24 mouse cellular contexts compared by ENCODE assay signal in genomic region chr13:99470084-99470483, GRCm38 (mm10). TPM values are rescaled to one million over a fixed set of nuclear protein-coding genes. Genes with fewer than 3 reads are reported as not detected.
A peak's percentile ranks its signal among the peaks of the same experiment; 100 is the strongest.
DNase-seq lines count a peak whose midpoint lies in the region; ATAC-seq and TF ChIP-seq lines count a peak whose summit lies in the region.
"Had no signal": no experiment of that assay in that cellular context is flagged by ENCODE, and none has a peak within 500 bp of the region (broad histone marks: within the 10 kb centered on the region; RNA-seq: fewer than 3 reads in every experiment).

No protein-coding gene starts in this region.

- H3K27ac ChIP-seq in forebrain, embryonic 13.5 days, result peak overlapping the region; percentile 28; the same call in 1 of the 2 replicates
- no peak overlapping the region for H3K27ac ChIP-seq in forebrain, postnatal 0 days (ENCODE audit: low read depth, low read length)
- H3K27ac ChIP-seq in midbrain, embryonic 11.5 days (ENCODE audit: low read depth, low read length), result peak overlapping the region; percentile 23
- H3K27ac ChIP-seq in midbrain, postnatal 0 days (ENCODE audit: low read depth, low read length), result no peak overlapping the region
- 0 out of 2 replicates have a peak overlapping the region, but pooled peaks have one; percentile 3 for H3K27ac ChIP-seq in forebrain, embryonic 15.5 days (replicated peaks)
- H3K27ac ChIP-seq in midbrain, embryonic 13.5 days, result peak overlapping the region; percentile 25
- H3K27ac ChIP-seq: embryonic facial prominence, embryonic 12.5 days; intestine, embryonic 15.5 days; limb, embryonic 13.5 days; liver, embryonic 12.5 days had no signal

- H3K9ac ChIP-seq in forebrain, embryonic 13.5 days, result no peak overlapping the region
- no peak overlapping the region for H3K9ac ChIP-seq in forebrain, postnatal 0 days
- no peak overlapping the region for H3K9ac ChIP-seq in midbrain, embryonic 11.5 days (ENCODE audit: low read length)
- H3K9ac ChIP-seq in midbrain, postnatal 0 days (replicated peaks; ENCODE audit: low read length, poor library complexity, severe bottlenecking), result no peak overlapping the region
- H3K9ac ChIP-seq in forebrain, embryonic 15.5 days (replicated peaks), result no peak overlapping the region
- H3K9ac ChIP-seq in midbrain, embryonic 13.5 days (replicated peaks), result 0 out of 2 replicates have a peak overlapping the region, but pooled peaks have one; percentile 10
- H3K9ac ChIP-seq: embryonic facial prominence, embryonic 12.5 days; intestine, embryonic 15.5 days; limb, embryonic 13.5 days; liver, embryonic 12.5 days had no signal

- H3K4me2 ChIP-seq in forebrain, embryonic 13.5 days, result no peak overlapping the region
- no peak overlapping the region for H3K4me2 ChIP-seq in forebrain, postnatal 0 days (ENCODE audit: low read depth)
- no peak overlapping the region for H3K4me2 ChIP-seq in midbrain, embryonic 11.5 days
- H3K4me2 ChIP-seq in midbrain, postnatal 0 days (ENCODE audit: low read depth, low read length, poor library complexity, severe bottlenecking), result no peak overlapping the region
- no peak overlapping the region for H3K4me2 ChIP-seq in forebrain, embryonic 15.5 days (replicated peaks)
- no peak overlapping the region; the same call in 1 of the 2 replicates for H3K4me2 ChIP-seq in midbrain, embryonic 13.5 days (replicated peaks)
- H3K4me2 ChIP-seq: embryonic facial prominence, embryonic 12.5 days; heart, embryonic 11.5 days; intestine, embryonic 15.5 days; limb, embryonic 13.5 days; liver, embryonic 12.5 days had no signal

- H3K36me3 ChIP-seq in forebrain, embryonic 13.5 days (ENCODE audit: poor library complexity, severe bottlenecking), result peaks cover 24% of the 10 kb centered on the region
- no peaks in the 10 kb centered on the region for H3K36me3 ChIP-seq in forebrain, postnatal 0 days (ENCODE audit: insufficient read depth)
- no peaks in the 10 kb centered on the region for H3K36me3 ChIP-seq in midbrain, embryonic 11.5 days (ENCODE audit: control insufficient read depth, insufficient read depth, low read length)
- H3K36me3 ChIP-seq in midbrain, postnatal 0 days (ENCODE audit: insufficient read depth, low read length), result no peaks in the 10 kb centered on the region; the same call in 1 of the 2 replicates
- H3K36me3 ChIP-seq in forebrain, embryonic 15.5 days, result no peaks in the 10 kb centered on the region
- H3K36me3 ChIP-seq in midbrain, embryonic 13.5 days, result peaks cover 9% of the 10 kb centered on the region; the same call in 1 of the 2 replicates
- H3K36me3 ChIP-seq: embryonic facial prominence, embryonic 12.5 days; intestine, embryonic 15.5 days; liver, embryonic 12.5 days had no signal

- H3K9me3 ChIP-seq in forebrain, embryonic 13.5 days (replicated peaks), result no peaks in the 10 kb centered on the region
- H3K9me3 ChIP-seq in forebrain, postnatal 0 days (ENCODE audit: low read length), result no peaks in the 10 kb centered on the region
- no peaks in the 10 kb centered on the region for H3K9me3 ChIP-seq in midbrain, embryonic 11.5 days (ENCODE audit: control insufficient read depth, low read length)
- H3K9me3 ChIP-seq in midbrain, postnatal 0 days (ENCODE audit: low read length), result no peaks in the 10 kb centered on the region
- no peaks in the 10 kb centered on the region for H3K9me3 ChIP-seq in forebrain, embryonic 15.5 days
- H3K9me3 ChIP-seq in midbrain, embryonic 13.5 days, result no peaks in the 10 kb centered on the region
- H3K9me3 ChIP-seq: embryonic facial prominence, embryonic 12.5 days; intestine, embryonic 15.5 days; limb, embryonic 13.5 days; liver, embryonic 12.5 days had no signal

- TF ChIP-seq CTCF in forebrain, postnatal 0 days (IDR thresholded peaks at IDR 0.05; ENCODE audit: low read depth), result no peak
- no peak for TF ChIP-seq CTCF in midbrain, postnatal 0 days (IDR thresholded peaks at IDR 0.05)

- H3K27me3 ChIP-seq in forebrain, embryonic 13.5 days, result no peaks in the 10 kb centered on the region
- no peaks in the 10 kb centered on the region for H3K27me3 ChIP-seq in forebrain, postnatal 0 days (ENCODE audit: insufficient read depth, low read length)
- no peaks in the 10 kb centered on the region for H3K27me3 ChIP-seq in midbrain, embryonic 11.5 days (ENCODE audit: control insufficient read depth, insufficient read depth, low read length)
- no peaks in the 10 kb centered on the region for H3K27me3 ChIP-seq in midbrain, postnatal 0 days (ENCODE audit: insufficient read depth, low read length)
- no peaks in the 10 kb centered on the region for H3K27me3 ChIP-seq in forebrain, embryonic 15.5 days
- no peaks in the 10 kb centered on the region for H3K27me3 ChIP-seq in midbrain, embryonic 13.5 days
- H3K27me3 ChIP-seq: embryonic facial prominence, embryonic 12.5 days; intestine, embryonic 15.5 days; limb, embryonic 13.5 days; liver, embryonic 12.5 days had no signal

- H3K4me3 ChIP-seq in forebrain, embryonic 13.5 days, result no peak overlapping the region
- H3K4me3 ChIP-seq in forebrain, postnatal 0 days (ENCODE audit: low read depth, low read length), result no peak overlapping the region
- no peak overlapping the region for H3K4me3 ChIP-seq in midbrain, embryonic 11.5 days (ENCODE audit: low read depth, low read length)
- H3K4me3 ChIP-seq in midbrain, postnatal 0 days (ENCODE audit: low read depth, low read length), result no peak overlapping the region
- no peak overlapping the region for H3K4me3 ChIP-seq in forebrain, embryonic 15.5 days
- no peak overlapping the region for H3K4me3 ChIP-seq in midbrain, embryonic 13.5 days (replicated peaks)
- H3K4me3 ChIP-seq: embryonic facial prominence, embryonic 12.5 days; erythroblast, embryonic 14.5 days; intestine, embryonic 15.5 days; limb, embryonic 13.5 days; liver, embryonic 12.5 days had no signal

- peaks cover 71% of the 10 kb centered on the region for H3K4me1 ChIP-seq in forebrain, embryonic 13.5 days
- peaks cover 12% of the 10 kb centered on the region; the same call in 1 of the 2 replicates for H3K4me1 ChIP-seq in forebrain, postnatal 0 days (ENCODE audit: insufficient read depth)
- H3K4me1 ChIP-seq in midbrain, embryonic 11.5 days (ENCODE audit: control insufficient read depth, insufficient read depth, low read length), result peaks cover 62% of the 10 kb centered on the region
- H3K4me1 ChIP-seq in midbrain, postnatal 0 days (ENCODE audit: insufficient read depth, low read length), result peaks cover 12% of the 10 kb centered on the region; the same call in 1 of the 2 replicates
- H3K4me1 ChIP-seq in forebrain, embryonic 15.5 days, result peaks cover 68% of the 10 kb centered on the region
- peaks cover 73% of the 10 kb centered on the region for H3K4me1 ChIP-seq in midbrain, embryonic 13.5 days (replicated peaks)
- H3K4me1 ChIP-seq: liver, embryonic 12.5 days had no signal

- no peak for DNase-seq in forebrain, postnatal 0 days
- DNase-seq in midbrain, embryonic 11.5 days (ENCODE audit: low spot score, missing footprints), result no peak
- DNase-seq in midbrain, postnatal 0 days (ENCODE audit: low spot score), result no peak
- no peak for DNase-seq in lung, postnatal 25 days (ENCODE audit: low spot score)
- DNase-seq in left cerebral cortex, adult 9 months (ENCODE audit: low spot score in 2 of 2), result no peak
- DNase-seq: adrenal gland, postnatal 36 days; cerebellum, adult 11-12 months; cerebellum, postnatal 14 days; gastrocnemius, postnatal 10 days; kidney, adult 8-10 months; kidney, postnatal 10 days; lung, adult 18-20 months; lung, postnatal 14 days; right cerebral cortex, postnatal 14 days; spleen, adult 18-20 months had no signal

- WGBS in forebrain, embryonic 13.5 days, result 37% methylated on average over 7 of the region's 7 CpGs
- WGBS in forebrain, postnatal 0 days, result 29% methylated on average over 7 of the region's 7 CpGs
- 20% methylated on average over 7 of the region's 7 CpGs for WGBS in midbrain, embryonic 11.5 days
- WGBS in midbrain, postnatal 0 days, result 17% methylated on average over 7 of the region's 7 CpGs
- WGBS in forebrain, embryonic 15.5 days, result 37% methylated on average over 7 of the region's 7 CpGs
- WGBS in midbrain, embryonic 13.5 days, result 15% methylated on average over 7 of the region's 7 CpGs

- ATAC-seq in forebrain, embryonic 13.5 days, result no peak
- no peak for ATAC-seq in forebrain, postnatal 0 days
- peak; percentile 74 for ATAC-seq in midbrain, embryonic 11.5 days (ENCODE audit: low FRiP score)
- ATAC-seq in midbrain, postnatal 0 days (ENCODE audit: low FRiP score), result no peak
- no peak for ATAC-seq in forebrain, embryonic 15.5 days (replicated peaks)
- ATAC-seq in midbrain, embryonic 13.5 days, result no peak
- ATAC-seq: intestine, embryonic 15.5 days; liver, embryonic 12.5 days had no signal

RNA-seq across cellular contexts. Expression of gene Map1b, which starts 46.3 kb away (rescaled TPM):
- polyA plus RNA-seq in forebrain, embryonic 13.5 days (2015; fragmentation: Nextera tagmentation; extraction: Ambion mirVana), result 1,694 and 1,735 TPM in 2 replicates
- total RNA-seq in forebrain, postnatal 0 days (2014; rRNA removed), result 589 and 781 TPM in 2 replicates
- polyA plus RNA-seq in forebrain, postnatal 0 days (2015; fragmentation: Nextera tagmentation; extraction: Ambion mirVana), result 1,169 and 2,082 TPM in 2 replicates
- 911 and 979 TPM in 2 replicates for polyA plus RNA-seq in midbrain, embryonic 11.5 days (2014; fragmentation: Nextera tagmentation; extraction: Ambion mirVana)
- total RNA-seq in midbrain, postnatal 0 days (2014; rRNA removed), result 913 and 940 TPM in 2 replicates
- 1,865 and 2,125 TPM in 2 replicates for polyA plus RNA-seq in midbrain, postnatal 0 days (2015; fragmentation: Nextera tagmentation; extraction: Ambion mirVana)
- 1,899 and 1,916 TPM in 2 replicates for polyA plus RNA-seq in forebrain, embryonic 15.5 days (2015; fragmentation: Nextera tagmentation; extraction: Ambion mirVana)
- 2,051 and 2,103 TPM in 2 replicates for polyA plus RNA-seq in midbrain, embryonic 13.5 days (2015; fragmentation: Nextera tagmentation; extraction: Ambion mirVana)
- polyA plus RNA-seq: erythroblast, embryonic 14.5 days had no signal

Comparison
In these comparisons a context has a peak if more than half of its experiments do, and no peak if none do; other contexts are left out.
1. H3K27ac ChIP-seq: peak in forebrain, embryonic 13.5 days (single experiment), midbrain, embryonic 11.5 days (single experiment), forebrain, embryonic 15.5 days (single experiment) and midbrain, embryonic 13.5 days (single experiment); none in forebrain, postnatal 0 days (single experiment) and midbrain, postnatal 0 days (single experiment).